ENCODE assay signal across 9 mouse cellular contexts in genomic region chr4:53187071-53187470, GRCm38 (mm10). TPM values are rescaled to one million over a fixed set of nuclear protein-coding genes. Genes with fewer than 3 reads are reported as not detected.
DNase-seq lines count a peak whose midpoint lies in the region; ATAC-seq lines count a peak whose summit lies in the region.
"Had no signal": no experiment of that assay in that cellular context is flagged by ENCODE, and none has a peak within 500 bp of the region (broad histone marks: within the 10 kb centered on the region; RNA-seq: fewer than 3 reads in every experiment).

No protein-coding gene starts in this region.

- H3K27me3 ChIP-seq in midbrain, embryonic 15.5 days (replicated peaks), result no peaks in the 10 kb centered on the region
- H3K27me3 ChIP-seq in midbrain, embryonic 10.5 days (ENCODE audit: low read depth, poor library complexity, severe bottlenecking), result no peaks in the 10 kb centered on the region
- no peaks in the 10 kb centered on the region for H3K27me3 ChIP-seq in heart, embryonic 11.5 days (ENCODE audit: control insufficient read depth, insufficient read depth, low read length)
- no peaks in the 10 kb centered on the region for H3K27me3 ChIP-seq in kidney, embryonic 15.5 days
- no peaks in the 10 kb centered on the region for H3K27me3 ChIP-seq in neural tube, embryonic 11.5 days (ENCODE audit: control insufficient read depth, insufficient read depth, low read length)
- H3K27me3 ChIP-seq: embryonic facial prominence, embryonic 13.5 days had no signal

- H3K9me3 ChIP-seq in midbrain, embryonic 15.5 days, result no peaks in the 10 kb centered on the region
- H3K9me3 ChIP-seq in midbrain, embryonic 10.5 days (replicated peaks), result no peaks in the 10 kb centered on the region
- H3K9me3 ChIP-seq in heart, embryonic 11.5 days (replicated peaks; ENCODE audit: control insufficient read depth, low read length), result no peaks in the 10 kb centered on the region
- H3K9me3 ChIP-seq in kidney, embryonic 15.5 days (replicated peaks), result no peaks in the 10 kb centered on the region
- no peaks in the 10 kb centered on the region for H3K9me3 ChIP-seq in neural tube, embryonic 11.5 days (ENCODE audit: control insufficient read depth, low read length)
- H3K9me3 ChIP-seq: embryonic facial prominence, embryonic 13.5 days had no signal

- WGBS in midbrain, embryonic 15.5 days, result 55% methylated on average over 4 of the region's 4 CpGs
- WGBS in midbrain, embryonic 10.5 days, result 64% methylated on average over 4 of the region's 4 CpGs
- 44% methylated on average over 4 of the region's 4 CpGs for WGBS in heart, embryonic 11.5 days (ENCODE audit: insufficient replicate concordance)
- WGBS in kidney, embryonic 15.5 days, result 32% methylated on average over 4 of the region's 4 CpGs
- 32% methylated on average over 4 of the region's 4 CpGs for WGBS in neural tube, embryonic 11.5 days

- no peak overlapping the region for H3K4me2 ChIP-seq in midbrain, embryonic 15.5 days
- no peak overlapping the region for H3K4me2 ChIP-seq in heart, embryonic 11.5 days
- H3K4me2 ChIP-seq in kidney, embryonic 15.5 days, result no peak overlapping the region
- H3K4me2 ChIP-seq in neural tube, embryonic 11.5 days (ENCODE audit: low read depth), result no peak overlapping the region
- H3K4me2 ChIP-seq: embryonic facial prominence, embryonic 13.5 days had no signal

- no peak overlapping the region for H3K9ac ChIP-seq in midbrain, embryonic 15.5 days
- H3K9ac ChIP-seq in heart, embryonic 11.5 days (ENCODE audit: low read depth, low read length), result no peak overlapping the region
- H3K9ac ChIP-seq in kidney, embryonic 15.5 days, result no peak overlapping the region
- H3K9ac ChIP-seq in neural tube, embryonic 11.5 days (ENCODE audit: low read length), result no peak overlapping the region
- H3K9ac ChIP-seq: embryonic facial prominence, embryonic 13.5 days had no signal

- no peak for DNase-seq in midbrain, embryonic 10.5 days (ENCODE audit: low spot score)
- DNase-seq in embryo, embryonic 10.5 days (ENCODE audit: low spot score), result peak; percentile 63
- peak; percentile 26 for DNase-seq in neural tube, embryonic 11.5 days (ENCODE audit: low spot score)
- no peak for DNase-seq in cerebellum, postnatal 4 days (ENCODE audit: low spot score in 2 of 2)

- no peak for ATAC-seq in midbrain, embryonic 15.5 days (replicated peaks)
- no peak for ATAC-seq in heart, embryonic 11.5 days (replicated peaks; ENCODE audit: insufficient number of reproducible peaks, low FRiP score, low TSS enrichment)
- ATAC-seq in kidney, embryonic 15.5 days (replicated peaks; ENCODE audit: low FRiP score), result peak; percentile 76
- ATAC-seq in neural tube, embryonic 11.5 days (ENCODE audit: insufficient read depth, low FRiP score, low TSS enrichment), result no peak
- no peak for ATAC-seq in inflammation-experienced regulatory T-cells, adult 6 months

- H3K27ac ChIP-seq in midbrain, embryonic 15.5 days, result 0 out of 2 replicates have a peak overlapping the region, but pooled peaks have one; percentile 48
- no peak overlapping the region for H3K27ac ChIP-seq in midbrain, embryonic 10.5 days (replicated peaks)
- peak overlapping the region; percentile 2 for H3K27ac ChIP-seq in heart, embryonic 11.5 days (ENCODE audit: low read depth, low read length)
- H3K27ac ChIP-seq in kidney, embryonic 15.5 days, result peak overlapping the region; percentile 74
- H3K27ac ChIP-seq in neural tube, embryonic 11.5 days (ENCODE audit: low read depth, low read length), result no peak overlapping the region

- H3K36me3 ChIP-seq in midbrain, embryonic 15.5 days (replicated peaks), result no peaks in the 10 kb centered on the region
- H3K36me3 ChIP-seq in midbrain, embryonic 10.5 days, result no peaks in the 10 kb centered on the region
- no peaks in the 10 kb centered on the region for H3K36me3 ChIP-seq in heart, embryonic 11.5 days (ENCODE audit: control insufficient read depth, insufficient read depth, low read length)
- H3K36me3 ChIP-seq in kidney, embryonic 15.5 days, result no peaks in the 10 kb centered on the region
- no peaks in the 10 kb centered on the region for H3K36me3 ChIP-seq in neural tube, embryonic 11.5 days (ENCODE audit: control insufficient read depth, insufficient read depth, low read length)
- H3K36me3 ChIP-seq: embryonic facial prominence, embryonic 13.5 days had no signal

- H3K4me1 ChIP-seq in midbrain, embryonic 15.5 days, result no peaks in the 10 kb centered on the region
- no peaks in the 10 kb centered on the region for H3K4me1 ChIP-seq in midbrain, embryonic 10.5 days
- no peaks in the 10 kb centered on the region for H3K4me1 ChIP-seq in heart, embryonic 11.5 days (ENCODE audit: control insufficient read depth, insufficient read depth, low read length)
- H3K4me1 ChIP-seq in kidney, embryonic 15.5 days, result 0 out of 2 replicates have a peak, but pooled peaks cover 5% of the 10 kb centered on the region
- no peaks in the 10 kb centered on the region for H3K4me1 ChIP-seq in neural tube, embryonic 11.5 days (ENCODE audit: control insufficient read depth, insufficient read depth, low read length)

- H3K4me3 ChIP-seq in midbrain, embryonic 15.5 days, result no peak overlapping the region
- H3K4me3 ChIP-seq in midbrain, embryonic 10.5 days, result no peak overlapping the region
- H3K4me3 ChIP-seq in heart, embryonic 11.5 days (ENCODE audit: low read depth, low read length), result no peak overlapping the region
- no peak overlapping the region for H3K4me3 ChIP-seq in kidney, embryonic 15.5 days (replicated peaks)
- no peak overlapping the region for H3K4me3 ChIP-seq in neural tube, embryonic 11.5 days (ENCODE audit: low read depth, low read length)
- H3K4me3 ChIP-seq: embryonic facial prominence, embryonic 13.5 days had no signal

RNA-seq across cellular contexts. Expression of gene Abca1, which starts 27.4 kb away (rescaled TPM):
- 11.3 and 12.0 TPM in 2 replicates for polyA plus RNA-seq in midbrain, embryonic 15.5 days (2015; fragmentation: Nextera tagmentation; extraction: Ambion mirVana)
- 2.0 and 3.1 TPM in 2 replicates for polyA plus RNA-seq in midbrain, embryonic 10.5 days (2016; fragmentation: Nextera tagmentation; extraction: Ambion mirVana)
- 2.5 and 2.8 TPM in 2 replicates for polyA plus RNA-seq in heart, embryonic 11.5 days (2014; fragmentation: Nextera tagmentation; extraction: Ambion mirVana)
- polyA plus RNA-seq in kidney, embryonic 15.5 days (2015; fragmentation: Nextera tagmentation; extraction: Ambion mirVana), result 3.8 and 4.4 TPM in 2 replicates
- 9.2 and 11.0 TPM in 2 replicates for polyA plus RNA-seq in neural tube, embryonic 11.5 days (2014; fragmentation: Nextera tagmentation; extraction: Ambion mirVana)
- polyA plus RNA-seq in inflammation-experienced regulatory T-cells, adult 6 months (2017; shearing (Covaris generic)), result 1 to 10 TPM in 2 of 3 experiments, under 1 TPM in 1; 0.18 to 3.0 (median 2.6) TPM

Comparison
In these comparisons a context has a peak if more than half of its experiments do, and no peak if none do; other contexts are left out.
1. H3K27ac ChIP-seq: peak in midbrain, embryonic 15.5 days (single experiment), heart, embryonic 11.5 days (single experiment) and kidney, embryonic 15.5 days (single experiment); none in midbrain, embryonic 10.5 days (single experiment) and neural tube, embryonic 11.5 days (single experiment).
2. DNase-seq: peak in embryo, embryonic 10.5 days (single experiment) and neural tube, embryonic 11.5 days (single experiment); none in midbrain, embryonic 10.5 days (single experiment) and cerebellum, postnatal 4 days (0 of 2).